Mouse (Mus musculus) kidney, adult 11 months (tissue): Measurements from ENCODE around the gene Sdf2.
"Not testable (repeated sequence)": the region's sequence is repeated elsewhere in the genome, so short reads cannot be mapped to it uniquely, and the experiment has no call there.

ENCODE experiments used
- DNase-seq: peaks from one replicate; pipeline ENCODE4 v3.0.0; 2022

The Sdf2 gene

DNA sequence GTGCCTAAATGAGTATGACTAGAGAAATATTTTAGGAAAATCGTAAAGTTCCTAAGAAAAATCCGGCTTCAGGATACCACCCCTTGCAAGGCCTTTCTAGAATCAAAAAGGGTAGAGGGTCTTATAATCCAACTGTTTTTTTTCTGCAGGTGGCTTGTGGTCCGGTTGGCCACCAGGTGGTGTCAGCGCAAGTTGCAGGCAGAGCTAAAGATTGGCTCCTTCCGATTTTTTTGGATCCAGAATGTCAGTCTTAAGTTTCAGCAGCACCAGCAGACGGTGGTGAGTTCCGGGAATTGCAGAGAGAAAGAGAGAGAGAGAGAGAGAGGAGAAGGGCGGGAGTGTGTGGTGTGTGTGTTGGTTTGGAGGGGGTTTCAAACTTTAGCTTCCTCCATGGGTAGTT is 17.0 kb downstream of the Sdf2 start:
- peak; percentile 46 for DNase-seq

DNA sequence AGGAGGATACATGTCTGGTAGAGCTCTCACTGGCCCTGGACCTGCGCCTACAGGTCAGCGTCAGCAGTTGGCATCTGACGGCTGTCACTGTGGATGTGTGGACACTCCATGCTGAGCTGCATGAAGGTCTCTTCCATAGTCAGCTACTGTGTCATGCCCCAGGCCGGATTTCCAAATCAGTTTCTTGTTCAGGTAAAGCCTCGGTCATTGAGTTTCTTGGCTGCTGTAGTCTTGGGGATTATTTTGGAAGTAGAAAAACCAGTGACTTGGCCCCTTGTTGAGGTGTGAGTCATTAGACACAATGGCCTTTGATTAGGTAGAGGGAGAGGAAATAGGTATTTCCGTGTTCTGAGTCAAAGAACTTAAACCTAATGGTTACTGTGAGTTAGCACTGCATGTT is 20.0 kb downstream of the Sdf2 start:
- no peak for DNase-seq

DNA sequence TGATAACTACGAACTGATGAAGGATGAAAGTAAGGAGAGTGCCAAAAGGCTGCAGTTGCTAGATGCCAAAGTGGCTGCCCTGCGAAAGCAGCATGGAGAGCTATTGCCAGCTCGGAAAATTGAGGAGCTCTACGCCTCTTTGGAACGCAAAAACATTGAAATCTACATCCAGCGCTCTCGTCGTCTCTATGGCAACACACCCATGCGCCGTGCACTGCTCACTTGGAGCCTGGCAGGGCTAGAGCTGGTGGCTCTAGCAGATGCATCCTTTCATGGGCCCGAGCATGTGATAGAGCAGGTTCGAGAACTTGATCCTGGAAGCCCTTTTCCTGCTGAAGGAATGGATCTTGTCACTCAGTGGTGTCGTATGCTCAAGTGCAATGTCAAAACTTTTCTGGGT is 26.4 kb downstream of the Sdf2 start:
- no peak for DNase-seq

DNA sequence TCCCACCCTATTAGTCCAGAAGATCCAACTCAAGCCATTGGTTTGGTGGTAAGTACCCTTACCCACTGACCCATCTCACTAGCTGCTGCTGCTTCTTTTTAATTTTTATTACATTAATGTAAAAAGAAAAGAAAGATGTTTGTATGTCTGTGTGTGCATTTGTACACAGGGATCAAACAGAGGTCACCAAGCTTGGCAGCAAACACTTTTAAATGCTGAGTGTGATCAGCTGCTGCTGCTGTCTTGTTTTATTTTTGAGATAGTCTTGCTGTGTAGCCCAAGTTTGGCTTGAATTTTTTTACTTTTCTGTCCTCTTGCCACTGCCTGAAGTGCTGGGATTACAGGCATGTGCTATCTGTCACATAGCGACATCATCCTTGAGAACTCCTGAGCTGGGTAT is 30.1 kb downstream of the Sdf2 start:
- DNase-seq: no peak

DNA sequence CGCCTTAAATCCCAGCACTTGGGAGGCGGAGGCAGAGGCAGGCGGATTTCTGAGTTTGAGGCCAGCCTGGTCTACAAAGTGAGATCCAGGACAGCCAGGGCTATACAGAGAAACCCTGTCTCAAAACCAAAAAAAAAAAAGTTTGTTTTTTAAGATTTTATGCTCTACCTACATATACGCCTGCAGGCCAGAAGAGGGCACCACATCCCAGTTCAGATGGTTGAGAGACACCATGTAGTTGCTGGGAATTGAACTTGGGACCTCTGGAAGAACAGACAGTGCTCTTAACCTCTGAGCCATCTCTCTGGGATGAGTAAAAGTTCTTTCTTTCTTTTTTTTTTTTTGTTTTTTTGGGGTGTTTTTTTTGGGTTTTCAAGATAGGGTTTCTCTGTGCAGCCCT is 30.6 kb downstream of the Sdf2 start:
- not testable (repeated sequence) for DNase-seq

DNA sequence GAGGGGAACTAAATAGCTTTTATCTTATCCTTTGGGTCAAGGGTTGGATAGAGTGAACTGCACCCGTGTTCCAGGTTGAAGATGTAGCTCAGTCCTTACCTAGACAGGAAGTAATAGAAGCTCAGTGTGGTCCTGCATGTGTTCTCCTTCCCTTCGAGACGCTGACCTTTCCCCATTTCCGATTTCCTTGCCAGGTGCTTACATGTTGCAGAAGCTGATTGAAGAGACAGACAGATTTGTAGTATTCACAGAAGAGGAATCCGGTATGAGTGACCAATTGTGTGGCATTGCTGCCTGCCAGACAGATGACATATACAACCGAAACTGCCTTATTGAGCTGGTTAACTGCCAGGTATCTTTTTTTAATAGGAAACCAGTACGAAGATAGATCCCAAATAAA is 33.3 kb downstream of the Sdf2 start:
- DNase-seq: no peak

DNA sequence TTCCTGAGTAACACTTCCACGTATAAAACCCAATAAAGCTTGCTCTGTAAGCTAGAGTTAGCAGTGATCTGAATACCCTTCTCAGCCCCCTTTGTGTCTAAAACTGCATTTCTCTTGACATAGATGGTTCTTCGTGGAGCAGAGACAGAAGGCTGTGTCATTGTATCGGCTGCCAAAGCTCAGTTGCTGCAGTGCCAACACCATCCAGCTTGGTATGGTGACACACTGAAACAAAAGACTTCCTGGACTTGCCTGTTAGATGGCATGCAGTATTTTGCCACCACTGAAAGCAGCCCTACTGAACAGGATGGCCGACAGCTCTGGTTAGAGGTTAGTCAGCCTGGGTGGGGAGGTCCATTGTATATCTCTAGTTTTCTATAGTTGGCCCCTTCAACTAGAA is 34.0 kb downstream of the Sdf2 start:
- DNase-seq: no peak

DNA sequence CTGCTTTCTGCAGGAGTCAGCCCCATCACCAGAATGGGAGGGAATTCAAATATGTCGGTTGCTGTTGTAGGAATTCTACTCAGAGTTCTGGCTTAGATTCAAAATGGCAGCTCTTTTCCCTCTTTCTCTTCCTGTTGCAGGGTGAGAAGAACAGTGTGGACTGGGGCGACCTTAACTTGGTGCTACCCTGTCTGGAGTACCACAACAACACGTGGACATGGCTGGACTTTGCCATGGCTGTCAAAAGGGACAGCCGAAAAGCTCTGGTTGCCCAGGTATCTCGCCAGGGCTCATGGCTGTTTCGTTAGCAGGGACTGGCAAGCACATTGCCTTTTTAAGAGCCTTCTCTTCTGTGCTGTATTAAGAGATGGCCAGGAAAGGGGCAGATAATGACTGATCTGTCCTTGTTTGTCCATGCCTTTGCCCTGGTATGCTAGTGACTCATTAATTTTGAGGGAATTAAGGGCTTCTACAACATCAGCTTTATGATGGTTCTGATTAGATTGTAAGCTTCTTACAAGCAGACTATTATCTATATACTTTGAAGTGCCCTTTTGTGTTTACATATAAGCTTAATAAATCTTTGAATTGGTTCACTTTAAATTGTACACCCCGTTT is 43.7 kb downstream of the Sdf2 start:
- DNase-seq: no peak

DNA sequence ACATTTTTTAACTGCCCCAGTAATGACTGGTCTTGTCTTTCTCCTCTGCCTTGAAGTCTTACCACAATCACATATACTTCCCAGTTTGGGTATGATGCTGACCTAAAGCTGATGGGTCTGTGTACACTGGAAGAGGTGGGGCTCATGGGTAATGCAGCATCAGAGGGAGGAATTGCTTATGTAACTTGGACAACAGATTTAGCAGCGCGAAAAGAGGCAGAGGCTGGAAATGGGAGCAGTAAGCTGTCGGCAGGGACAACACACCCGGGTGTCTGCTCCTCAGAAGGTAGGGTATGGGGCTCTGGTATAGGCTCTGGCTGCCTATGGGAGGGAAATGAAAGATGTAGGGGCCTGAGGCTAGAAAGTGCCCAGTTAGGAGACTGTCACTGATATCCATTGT is 45.1 kb downstream of the Sdf2 start, which contains the start of gene BC030499:
Gene BC030499, plus strand, starts transcription at position 188 of the 400 bp plus-strand sequence.
- no peak for DNase-seq

DNA sequence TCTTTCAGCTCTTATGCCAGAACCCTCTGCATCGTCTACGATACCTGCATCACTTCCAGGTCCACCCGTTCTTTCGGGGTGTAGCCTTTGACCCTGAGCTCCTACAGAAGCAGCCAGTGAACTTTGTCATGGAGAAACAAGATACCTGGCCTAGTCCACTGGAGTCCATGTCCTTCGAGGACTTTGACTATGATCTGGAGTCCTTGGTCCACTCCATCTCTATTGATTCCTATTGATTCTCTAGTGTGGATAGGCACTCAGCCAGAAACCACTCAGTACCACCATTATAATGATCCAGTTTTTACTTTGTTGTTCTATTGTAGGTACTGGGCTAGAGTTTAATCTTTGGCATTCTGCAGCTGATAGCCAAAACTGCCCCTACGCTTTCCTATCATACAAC is 49.0 kb downstream of the Sdf2 start:
- no peak for DNase-seq

DNA sequence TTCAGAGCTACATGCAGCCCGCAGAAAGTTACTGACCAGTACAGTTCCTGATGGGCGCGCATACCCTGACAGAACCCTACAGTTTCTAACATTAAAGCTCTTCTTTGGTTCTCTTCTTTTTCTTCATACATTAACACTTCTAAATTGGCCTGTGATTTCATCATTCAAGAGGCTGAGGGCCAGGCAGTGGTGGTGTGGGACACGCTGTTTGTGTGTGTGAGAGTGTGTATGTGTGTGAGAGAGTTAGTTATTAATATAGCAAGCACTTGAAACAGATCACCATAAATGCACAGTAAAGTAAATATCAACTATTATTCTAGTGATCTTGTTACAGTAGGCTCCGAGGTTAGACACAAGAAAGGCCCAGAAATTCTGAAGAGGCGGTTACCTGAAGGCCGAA is 55.4 kb downstream of the Sdf2 start:
- DNase-seq: no peak

DNA sequence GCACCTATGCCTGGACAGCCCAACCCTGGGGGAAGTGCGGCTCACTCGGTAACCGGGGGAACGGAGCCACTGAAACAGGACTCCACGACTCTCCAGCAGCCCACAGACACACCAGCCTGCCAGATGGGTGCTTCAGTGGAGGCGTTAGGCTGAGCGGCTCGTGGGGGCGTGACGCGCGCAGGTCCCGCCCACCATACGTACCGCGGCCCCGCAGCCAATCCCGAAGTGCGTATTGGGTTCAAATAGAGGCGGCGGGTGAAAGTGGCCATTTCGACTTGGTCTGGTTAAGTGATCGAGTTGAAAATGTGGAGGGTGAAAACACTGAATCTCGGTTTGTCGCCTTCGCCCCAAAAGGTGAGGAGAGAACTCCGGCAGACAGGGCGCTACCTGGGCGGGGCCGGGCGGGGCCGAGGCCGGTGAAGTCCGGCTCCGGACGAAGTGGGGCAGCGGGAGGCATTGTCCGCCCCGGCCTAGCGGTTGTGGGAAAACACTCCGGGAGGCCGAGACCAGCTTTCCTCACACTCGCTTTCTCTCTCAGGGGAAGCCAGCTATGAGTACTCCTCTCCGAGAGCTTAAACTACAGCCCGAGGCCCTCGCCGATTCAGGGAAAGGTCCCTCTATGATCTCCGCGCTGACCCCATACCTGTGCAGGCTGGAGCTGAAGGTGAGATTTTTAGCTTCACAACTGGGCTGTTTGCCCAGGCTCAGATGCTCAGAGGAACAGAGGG is 56.0 kb downstream of the Sdf2 start, which contains the start of gene Spag5:
Gene Spag5, plus strand, starts transcription at position 173 of the 728 bp plus-strand sequence.
- peak; percentile 85 for DNase-seq
